Mouse (Mus musculus) forebrain, embryonic 14.5 days (tissue): ENCODE data around the gene Dnajc3. TPM values are rescaled to one million over a fixed set of nuclear protein-coding genes. Genes with fewer than 3 reads are reported as not detected.

Experiments
- ATAC-seq: fragments of 200-750 bp; cut with Nextera tagmentation; 2 replicates; pipeline ENCODE4 v1.8.0; 2017; ENCODE audit warnings: mild to moderate bottlenecking, moderate library complexity
- DNase-seq: peaks from one replicate; pipeline ENCODE4 v3.0.0-alpha.2; 2015; ENCODE audit warnings: low spot score
- H3K27ac ChIP-seq: fragments of 300-500 bp; sonication (generic); 2 replicates; pipeline ENCODE4 v1.5.1; 2014; ENCODE audit warnings: low read depth, mild to moderate bottlenecking, control low read depth, low read length, moderate library complexity
- H3K27me3 ChIP-seq: fragments of 300-500 bp; sonication (generic); replicated peaks from 2 replicates; pipeline ENCODE4 v1.6.1; 2014; ENCODE audit warnings: low read length, control low read depth, mixed read lengths; ENCODE audit not compliant: control insufficient read depth, insufficient read depth
- H3K36me3 ChIP-seq: fragments of 300-500 bp; sonication (generic); 2 replicates; pipeline ENCODE4 v1.6.1; 2014; ENCODE audit warnings: low read length, control low read depth; ENCODE audit not compliant: control insufficient read depth, insufficient read depth
- H3K4me1 ChIP-seq: fragments of 300-500 bp; sonication (generic); 2 replicates; pipeline ENCODE4 v1.6.1; 2014; ENCODE audit warnings: antibody characterized with exemption, low read length, control low read depth; ENCODE audit not compliant: control insufficient read depth, insufficient read depth
- H3K4me2 ChIP-seq: fragments of 300-500 bp; sonication (generic); 2 replicates; pipeline ENCODE4 v1.6.1; 2014; ENCODE audit warnings: mild to moderate bottlenecking, control low read depth, low read length
- H3K4me3 ChIP-seq: fragments of 300-500 bp; sonication (generic); 2 replicates; pipeline ENCODE4 v1.5.1; 2014; ENCODE audit warnings: low read depth, low read length, control low read depth
- H3K9ac ChIP-seq: fragments of 300-500 bp; sonication (generic); 2 replicates; pipeline ENCODE4 v1.6.1; 2014; ENCODE audit warnings: mild to moderate bottlenecking, low read length, control low read depth, moderate library complexity
- H3K9me3 ChIP-seq: fragments of 300-500 bp; sonication (generic); replicated peaks from 2 replicates; pipeline ENCODE4 v1.6.1; 2016; ENCODE audit warnings: low read length, control low read depth, mixed read lengths; ENCODE audit not compliant: control insufficient read depth
- WGBS: fragments of 180-500 bp; shearing (Covaris S2); extraction: QIAGEN DNeasy Blood & Tissue Kit; methylation state at CpG from one replicate; pipeline ENCODE4 v1.1.7; 2014; 5-methylcytosine and 5-hydroxymethylcytosine counted together
- polyA plus RNA-seq: library from polyadenylated mRNA; unstranded; fragments of >200 nt; fragmentation: Nextera tagmentation; extraction: Ambion mirVana; gene quantifications from 2 replicates; pipeline ENCODE4 v1.2.1, GENCODE M21; 2014

The Dnajc3 gene
- 18.8 and 21.5 TPM in 2 replicates for polyA plus RNA-seq

GRCm38 (mm10) chr14:118937533-118938492 lies at the start of gene Dnajc3:
TSS of gene Dnajc3 (plus strand) at chr14:118937976.
- Histone ChIP-seq H3K36me3 (no peaks in the 10 kb centered on the region), H3K4me2 (peak within 1 kb of the TSS; percentile 74), H3K9ac (peak within 1 kb of the TSS; percentile 96), H3K4me1 (peaks cover 9% of the 10 kb centered on the region), H3K9me3 (no peaks in the 10 kb centered on the region), H3K27me3 (no peaks in the 10 kb centered on the region), H3K27ac (peak within 1 kb of the TSS; percentile 82), H3K4me3 (peak within 1 kb of the TSS; percentile 97)
- under 1% methylated on average over 101 of the region's 124 CpGs for WGBS
- ATAC-seq, result peak; percentile 100
- DNase-seq, result peak; percentile 99

DNA sequence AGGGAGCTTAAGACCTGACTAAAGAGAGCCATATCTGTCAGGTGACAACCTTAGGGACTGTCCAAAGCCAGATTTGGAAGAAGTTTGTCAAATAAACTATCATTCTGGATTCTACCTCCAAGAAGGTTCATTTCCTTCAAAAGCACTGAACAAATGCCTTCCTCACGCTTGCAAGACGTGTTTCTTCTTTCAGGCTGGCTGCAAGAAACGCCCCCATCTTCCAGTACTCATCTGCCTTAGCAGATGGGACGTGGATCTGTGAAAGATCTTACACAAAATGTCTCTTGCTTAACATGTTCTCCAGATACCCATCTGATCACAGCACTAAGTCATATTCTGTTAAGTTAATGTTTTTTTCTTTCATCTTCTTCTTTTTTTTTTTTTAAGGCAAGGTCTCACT lies 47.7 kb upstream of the Dnajc3 start:
- Histone ChIP-seq H3K9me3 (no peaks in the 10 kb centered on the region), H3K27ac (no peak overlapping the region), H3K4me1 (no peaks in the 10 kb centered on the region), H3K27me3 (no peaks in the 10 kb centered on the region), H3K4me2 (no peak overlapping the region), H3K36me3 (peaks cover 81% of the 10 kb centered on the region), H3K9ac (no peak overlapping the region), H3K4me3 (no peak overlapping the region)
- 81% methylated on average over 4 of the region's 4 CpGs for WGBS
- DNase-seq (peak; percentile 8), ATAC-seq (no peak)

DNA sequence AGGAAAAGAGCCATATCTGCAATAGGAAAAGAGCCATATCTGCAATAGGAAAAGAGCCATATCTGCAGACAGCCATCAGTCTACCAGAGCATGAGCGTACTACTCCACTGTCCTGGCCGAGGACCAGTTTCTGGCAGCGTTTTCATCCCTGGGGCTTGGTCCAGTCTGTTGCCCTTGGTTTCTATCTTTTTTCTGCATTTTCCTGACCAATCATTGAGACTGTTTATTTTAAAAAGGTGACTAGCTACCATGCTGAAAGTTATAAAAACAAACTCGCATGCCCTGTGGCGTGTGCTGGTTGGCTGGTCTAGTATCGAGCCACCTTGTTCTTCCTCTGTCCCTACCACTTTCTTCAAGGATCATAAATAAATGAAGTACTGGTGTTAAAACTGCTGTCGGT lies 42.5 kb upstream of the Dnajc3 start:
- peaks cover 81% of the 10 kb centered on the region for H3K36me3 ChIP-seq
- H3K4me3 ChIP-seq, result no peak overlapping the region
- H3K27ac ChIP-seq, result no peak overlapping the region
- no peaks in the 10 kb centered on the region for H3K4me1 ChIP-seq
- H3K4me2 ChIP-seq, result no peak overlapping the region
- H3K9ac ChIP-seq, result no peak overlapping the region
- no peaks in the 10 kb centered on the region for H3K27me3 ChIP-seq
- no peaks in the 10 kb centered on the region for H3K9me3 ChIP-seq
- WGBS, result 97% methylated on average over 7 of the region's 7 CpGs
- ATAC-seq, result no peak
- DNase-seq, result no peak

- Histone ChIP-seq H3K27ac (no peak overlapping the region), H3K36me3 (peaks cover 83% of the 10 kb centered on the region), H3K4me2 (no peak overlapping the region), H3K27me3 (no peaks in the 10 kb centered on the region), H3K4me1 (no peaks in the 10 kb centered on the region), H3K4me3 (no peak overlapping the region), H3K9me3 (no peaks in the 10 kb centered on the region), H3K9ac (no peak overlapping the region)
- no peak for ATAC-seq
- 94% methylated on average over 10 of the region's 10 CpGs for WGBS
- no peak for DNase-seq
Observed at GRCm38 (mm10) chr14:118895655-118896054, 42.1 kb upstream of the Dnajc3 start.

DNA sequence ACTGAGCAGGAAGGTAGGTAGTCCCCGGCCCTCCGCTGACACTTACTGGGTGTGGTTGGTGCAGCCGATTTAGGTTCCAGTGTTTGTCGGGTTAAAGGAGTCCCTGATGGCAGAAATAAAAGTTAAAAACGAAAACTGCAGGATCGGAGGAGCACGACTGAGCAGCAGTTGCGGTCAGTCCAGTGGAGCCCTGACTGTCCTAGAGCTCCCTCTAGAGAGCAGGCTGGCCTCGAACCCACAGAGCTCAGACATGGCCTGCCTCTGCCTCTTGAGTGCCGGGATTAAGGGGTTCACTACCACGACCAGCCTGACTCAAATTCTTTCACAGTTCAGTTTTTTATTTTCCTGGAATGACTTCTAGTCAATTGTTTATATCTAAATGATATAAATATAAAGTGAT lies 37.8 kb upstream of the Dnajc3 start:
- H3K9ac ChIP-seq, result no peak overlapping the region
- no peak overlapping the region for H3K4me2 ChIP-seq
- no peak overlapping the region for H3K4me3 ChIP-seq
- H3K27me3 ChIP-seq, result no peaks in the 10 kb centered on the region
- peaks cover 87% of the 10 kb centered on the region for H3K36me3 ChIP-seq
- no peak for ATAC-seq
- no peak overlapping the region for H3K27ac ChIP-seq
- 84% methylated on average over 11 of the region's 11 CpGs for WGBS
- 0 out of 2 replicates have a peak, but pooled peaks cover 3% of the 10 kb centered on the region for H3K9me3 ChIP-seq
- DNase-seq, result no peak
- peaks cover 8% of the 10 kb centered on the region for H3K4me1 ChIP-seq

- H3K4me3 ChIP-seq, result no peak overlapping the region
- 100% methylated on average over 1 of the region's 1 CpGs for WGBS
- 0 out of 2 replicates have a peak, but pooled peaks cover 3% of the 10 kb centered on the region for H3K9me3 ChIP-seq
- H3K27ac ChIP-seq, result no peak overlapping the region
- no peak for DNase-seq
- H3K9ac ChIP-seq, result no peak overlapping the region
- no peak overlapping the region for H3K4me2 ChIP-seq
- ATAC-seq, result no peak
- peaks cover 8% of the 10 kb centered on the region for H3K4me1 ChIP-seq
- H3K36me3 ChIP-seq, result peaks cover 83% of the 10 kb centered on the region
- H3K27me3 ChIP-seq, result no peaks in the 10 kb centered on the region
Observed at GRCm38 (mm10) chr14:118900911-118901310, 36.9 kb upstream of the Dnajc3 start.

GRCm38 (mm10) chr14:118903397-118903796 lies 34.4 kb upstream of the Dnajc3 start:
- H3K4me2 ChIP-seq, result no peak overlapping the region

GRCm38 (mm10) chr14:118903867-118904562 lies 33.8 kb upstream of the Dnajc3 start:
- H3K4me2 ChIP-seq, result no peak overlapping the region
- H3K4me3 ChIP-seq, result no peak overlapping the region
- H3K4me1 ChIP-seq, result peaks cover 8% of the 10 kb centered on the region
- no peaks in the 10 kb centered on the region for H3K27me3 ChIP-seq
- ATAC-seq (peak; percentile 79), DNase-seq (peak; percentile 72)
- 0 out of 2 replicates have a peak, but pooled peaks cover 3% of the 10 kb centered on the region for H3K9me3 ChIP-seq
- peak overlapping the region; percentile 30; the same call in 1 of the 2 replicates for H3K27ac ChIP-seq
- peak overlapping the region; percentile 17; the same call in 1 of the 2 replicates for H3K9ac ChIP-seq
- peaks cover 85% of the 10 kb centered on the region for H3K36me3 ChIP-seq
- 23% methylated on average over 6 of the region's 6 CpGs for WGBS

More at GRCm38 (mm10) chr14:118903397-118903796, 34.4 kb upstream of the Dnajc3 start:
- Histone ChIP-seq H3K4me1 (peaks cover 8% of the 10 kb centered on the region), H3K9me3 (0 out of 2 replicates have a peak, but pooled peaks cover 3% of the 10 kb centered on the region), H3K27me3 (no peaks in the 10 kb centered on the region), H3K9ac (no peak overlapping the region), H3K27ac (no peak overlapping the region), H3K4me3 (no peak overlapping the region), H3K36me3 (peaks cover 85% of the 10 kb centered on the region)
- ATAC-seq, result 0 out of 2 replicates have a peak, but pooled peaks have one; percentile 4
- 84% methylated on average over 3 of the region's 3 CpGs for WGBS
- no peak for DNase-seq
